Mouse (Mus musculus) limb, embryonic 14.5 days (tissue): ENCODE data around the gene Hmgn2. TPM values are rescaled to one million over a fixed set of nuclear protein-coding genes. Genes with fewer than 3 reads are reported as not detected.

ENCODE experiments used
- ATAC-seq: fragments of 200-750 bp; cut with Nextera tagmentation; 2 replicates; pipeline ENCODE4 v1.8.0; 2017; ENCODE audit warnings: low read depth, moderate number of reproducible peaks, moderate TSS enrichment; ENCODE audit not compliant: low FRiP score
- DNase-seq: peaks from one replicate; pipeline ENCODE4 v3.0.0-alpha.2; 2015; ENCODE audit warnings: low spot score
- H3K27ac ChIP-seq: fragments of 300-500 bp; sonication (generic); replicated peaks from 2 replicates; pipeline ENCODE4 v1.5.1; 2014; ENCODE audit warnings: low read depth, mild to moderate bottlenecking, low read length, moderate library complexity, mixed read lengths
- H3K27me3 ChIP-seq: fragments of 300-500 bp; sonication (generic); 2 replicates; pipeline ENCODE4 v1.6.1; 2014; ENCODE audit warnings: low read length, mixed read lengths; ENCODE audit not compliant: control insufficient read depth, insufficient read depth
- H3K36me3 ChIP-seq: fragments of 300-500 bp; sonication (generic); 2 replicates; pipeline ENCODE4 v1.6.1; 2014; ENCODE audit warnings: mild to moderate bottlenecking, low read length, moderate library complexity, mixed read lengths; ENCODE audit not compliant: control insufficient read depth, insufficient read depth
- H3K4me1 ChIP-seq: fragments of 300-500 bp; sonication (generic); 2 replicates; pipeline ENCODE4 v1.6.1; 2014; ENCODE audit warnings: antibody characterized with exemption, low read length, mixed read lengths; ENCODE audit not compliant: control insufficient read depth, insufficient read depth
- H3K4me2 ChIP-seq: fragments of 300-500 bp; sonication (generic); replicated peaks from 2 replicates; pipeline ENCODE4 v1.6.1; 2014; ENCODE audit warnings: low read depth, mild to moderate bottlenecking, low read length, moderate library complexity; ENCODE audit not compliant: severe bottlenecking
- H3K4me3 ChIP-seq: fragments of 300-500 bp; sonication (generic); replicated peaks from 2 replicates; pipeline ENCODE4 v1.5.1; 2014; ENCODE audit warnings: low read length
- H3K9ac ChIP-seq: fragments of 300-500 bp; sonication (generic); 2 replicates; pipeline ENCODE4 v1.6.1; 2014; ENCODE audit warnings: mild to moderate bottlenecking, low read depth, low read length, moderate library complexity; ENCODE audit not compliant: severe bottlenecking
- H3K9me3 ChIP-seq: fragments of 300-500 bp; sonication (generic); 2 replicates; pipeline ENCODE4 v1.6.1; 2016; ENCODE audit warnings: low read length; ENCODE audit not compliant: control insufficient read depth
- POLR2A ChIP-seq: fragments of 200-500 bp; IDR thresholded peaks from 2 replicates; pipeline ENCODE4 v1.8.0; 2012; ENCODE audit warnings: inconsistent platforms, mild to moderate bottlenecking, moderate library complexity, borderline replicate concordance; ENCODE audit not compliant: insufficient read depth, insufficient read length; ENCODE audit errors: extremely low read depth
- WGBS: fragments of 180-500 bp; shearing (Covaris S2); extraction: QIAGEN DNeasy Blood & Tissue Kit; methylation state at CpG from one replicate; pipeline ENCODE4 v1.1.7; 2014; 5-methylcytosine and 5-hydroxymethylcytosine counted together
- polyA plus RNA-seq, 2 experiments: library from polyadenylated mRNA; depleted of rRNA in 1 of 2; stranded (reverse) in 1 of 2; unstranded in 1 of 2; fragments of >200 nt; fragmentation: Nextera tagmentation in 1 of 2; extraction: Ambion mirVana in 1 of 2; gene quantifications; 2 replicates each; pipeline versions ENCODE4 v1.2.1 to v1.2.3; 2012 to 2014

Hmgn2 gene
- polyA plus RNA-seq (2012; rRNA removed) (606 and 861 TPM in 2 replicates), polyA plus RNA-seq (2014; fragmentation: Nextera tagmentation; extraction: Ambion mirVana) (2,302 and 2,334 TPM in 2 replicates)

- no peak for TF ChIP-seq POLR2A
- peak; percentile 61 for DNase-seq
- peak; percentile 61 for ATAC-seq
- peak within 1 kb of the TSS; percentile 99 for H3K27ac ChIP-seq
- no peaks in the 10 kb centered on the region for H3K27me3 ChIP-seq
- H3K36me3 ChIP-seq = peaks cover 54% of the 10 kb centered on the region
- H3K9me3 ChIP-seq = no peaks in the 10 kb centered on the region
- WGBS = under 1% methylated on average over 41 of the region's 42 CpGs
- H3K4me1 ChIP-seq = peaks cover 12% of the 10 kb centered on the region
- H3K4me3 ChIP-seq = peak within 1 kb of the TSS; percentile 76
- H3K4me2 ChIP-seq = peak within 1 kb of the TSS; percentile 89
- peak within 1 kb of the TSS; percentile 96 for H3K9ac ChIP-seq
Observed at GRCm38 (mm10) chr4:133968150-133968921, at the start of gene Hmgn2. Gene Hmgn2, minus strand, starts transcription at chr4:133968650.

DNA sequence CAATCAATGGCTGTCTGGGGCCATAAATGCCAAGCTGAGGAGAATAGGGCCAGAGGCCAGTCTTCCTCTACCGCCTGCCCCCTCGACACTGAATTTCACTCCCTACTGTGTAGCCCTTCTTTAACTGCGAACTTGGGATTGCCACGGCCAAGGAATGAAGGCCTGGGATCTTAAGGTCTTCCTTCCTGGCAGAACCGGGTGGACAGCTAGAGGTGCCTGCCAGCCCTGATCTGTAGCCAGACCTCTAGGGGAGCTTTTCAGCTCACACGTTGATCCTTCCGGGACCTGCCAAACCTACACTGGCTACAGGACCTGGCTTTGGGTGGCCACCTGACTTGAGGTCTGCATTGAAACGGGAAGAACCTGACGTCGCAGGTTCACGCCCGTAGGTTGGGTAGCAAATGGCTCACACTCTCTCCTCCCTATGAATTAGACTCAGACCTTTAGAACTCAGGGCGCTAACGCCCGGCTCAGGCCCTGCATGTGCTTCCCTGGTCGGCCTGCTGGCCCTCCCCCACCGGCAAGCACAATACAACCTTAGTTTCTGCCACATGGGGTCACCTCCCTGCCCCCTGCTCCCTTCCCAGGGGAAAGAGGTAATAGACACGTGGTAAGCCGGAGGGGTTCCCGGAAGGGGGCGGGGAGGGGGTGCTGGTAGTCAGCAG is 48.9 kb upstream of the Hmgn2 start:
- H3K9ac ChIP-seq = no peak overlapping the region
- peak overlapping the region; percentile 19; the same call in 1 of the 2 replicates for H3K4me3 ChIP-seq
- H3K27me3 ChIP-seq = peaks cover 28% of the 10 kb centered on the region
- H3K9me3 ChIP-seq = no peaks in the 10 kb centered on the region
- WGBS = 5% methylated on average over 21 of the region's 21 CpGs
- no peak for TF ChIP-seq POLR2A
- H3K4me1 ChIP-seq = peaks cover 5% of the 10 kb centered on the region; the same call in 1 of the 2 replicates
- DNase-seq (no peak), ATAC-seq (no peak)
- no peak overlapping the region for H3K27ac ChIP-seq
- no peaks in the 10 kb centered on the region for H3K36me3 ChIP-seq
- H3K4me2 ChIP-seq = peak overlapping the region; percentile 31

GRCm38 (mm10) chr4:134016767-134017166 is 48.3 kb upstream of the Hmgn2 start:
- H3K4me1 ChIP-seq = peaks cover 5% of the 10 kb centered on the region; the same call in 1 of the 2 replicates
- TF ChIP-seq POLR2A = no peak
- H3K4me2 ChIP-seq = no peak overlapping the region
- no peak for ATAC-seq
- H3K4me3 ChIP-seq = no peak overlapping the region
- H3K36me3 ChIP-seq = no peaks in the 10 kb centered on the region
- no peaks in the 10 kb centered on the region for H3K9me3 ChIP-seq
- WGBS = 2% methylated on average over 8 of the region's 8 CpGs
- H3K27ac ChIP-seq = no peak overlapping the region
- peaks cover 28% of the 10 kb centered on the region for H3K27me3 ChIP-seq
- DNase-seq = no peak
- no peak overlapping the region for H3K9ac ChIP-seq

DNA sequence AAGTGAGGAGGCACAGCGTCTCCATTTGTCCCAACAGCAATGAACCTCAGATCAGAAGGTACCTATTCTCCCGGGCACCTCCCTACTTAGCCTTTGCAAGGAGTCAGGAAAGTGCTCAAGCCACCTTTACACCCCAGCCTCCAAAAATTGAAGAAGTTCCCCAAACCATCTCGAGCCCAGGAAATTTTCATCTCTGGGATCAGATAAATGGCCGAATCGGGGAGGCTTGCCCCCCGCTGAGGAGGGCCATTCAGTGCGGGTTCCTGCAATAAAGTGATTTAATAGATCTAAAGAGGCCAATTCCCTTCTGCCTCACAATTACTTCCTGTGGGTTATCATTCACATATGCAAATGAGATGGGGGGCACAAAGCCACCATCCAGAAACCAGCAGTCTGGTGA is 47.8 kb upstream of the Hmgn2 start:
- Histone ChIP-seq H3K27me3 (peaks cover 28% of the 10 kb centered on the region), H3K9me3 (no peaks in the 10 kb centered on the region), H3K27ac (no peak overlapping the region), H3K4me1 (peaks cover 5% of the 10 kb centered on the region; the same call in 1 of the 2 replicates), H3K4me3 (no peak overlapping the region), H3K9ac (no peak overlapping the region), H3K36me3 (no peaks in the 10 kb centered on the region), H3K4me2 (no peak overlapping the region)
- no peak for ATAC-seq
- TF ChIP-seq POLR2A = no peak
- no peak for DNase-seq
- WGBS = 6% methylated on average over 7 of the region's 7 CpGs

GRCm38 (mm10) chr4:134012858-134013528 is 44.5 kb upstream of the Hmgn2 start:
- no peak overlapping the region for H3K4me2 ChIP-seq
- H3K9me3 ChIP-seq = no peaks in the 10 kb centered on the region
- DNase-seq (no peak), ATAC-seq (no peak)
- peaks cover 9% of the 10 kb centered on the region for H3K27me3 ChIP-seq
- H3K27ac ChIP-seq = no peak overlapping the region
- H3K9ac ChIP-seq = no peak overlapping the region
- H3K36me3 ChIP-seq = no peaks in the 10 kb centered on the region
- H3K4me1 ChIP-seq = peaks cover 5% of the 10 kb centered on the region; the same call in 1 of the 2 replicates
- WGBS = 51% methylated on average over 12 of the region's 12 CpGs
- H3K4me3 ChIP-seq = no peak overlapping the region
- no peak for TF ChIP-seq POLR2A
